Mouse (Mus musculus) frontal cortex, postnatal 14 days (tissue): Measurements from ENCODE around the gene Brd2.
A peak's percentile ranks its signal among the peaks of the same experiment; 100 is the strongest.

Experiments
- DNase-seq, 2 experiments: peaks; one replicate each; pipeline ENCODE4 v3.0.0; 2022; ENCODE audit warnings: low spot score in 2 of 2

Brd2 gene

DNA sequence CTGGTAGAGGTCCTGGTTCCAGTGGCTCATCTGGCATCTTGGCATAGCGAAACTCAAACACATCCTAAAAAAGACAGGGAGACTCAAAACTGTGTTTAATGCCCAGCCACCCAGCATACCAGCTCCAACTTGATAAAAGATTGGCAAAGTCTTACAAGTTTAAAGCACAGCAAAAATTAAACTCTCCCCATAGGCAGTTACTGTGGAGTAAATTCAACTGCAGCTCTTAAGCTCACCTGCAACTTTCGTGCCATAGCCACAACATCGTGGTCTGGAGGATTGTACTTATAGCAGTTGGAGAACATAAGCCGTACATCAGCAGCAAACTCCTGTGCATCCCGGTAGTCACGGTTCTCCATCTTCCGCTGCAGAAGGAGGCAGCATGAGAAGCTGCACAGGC, 8.3 kb downstream of the Brd2 start:
- DNase-seq = no peak

GRCm38 (mm10) chr17:34110309-34110708, 12.1 kb downstream of the Brd2 start:
- no peak for DNase-seq

GRCm38 (mm10) chr17:34109806-34110195, 12.6 kb downstream of the Brd2 start:
- no peak for DNase-seq

GRCm38 (mm10) chr17:34109038-34109805, 13.2 kb downstream of the Brd2 start:
- no peak for DNase-seq

GRCm38 (mm10) chr17:34108460-34108859, 14.0 kb downstream of the Brd2 start:
- DNase-seq = no peak

DNA sequence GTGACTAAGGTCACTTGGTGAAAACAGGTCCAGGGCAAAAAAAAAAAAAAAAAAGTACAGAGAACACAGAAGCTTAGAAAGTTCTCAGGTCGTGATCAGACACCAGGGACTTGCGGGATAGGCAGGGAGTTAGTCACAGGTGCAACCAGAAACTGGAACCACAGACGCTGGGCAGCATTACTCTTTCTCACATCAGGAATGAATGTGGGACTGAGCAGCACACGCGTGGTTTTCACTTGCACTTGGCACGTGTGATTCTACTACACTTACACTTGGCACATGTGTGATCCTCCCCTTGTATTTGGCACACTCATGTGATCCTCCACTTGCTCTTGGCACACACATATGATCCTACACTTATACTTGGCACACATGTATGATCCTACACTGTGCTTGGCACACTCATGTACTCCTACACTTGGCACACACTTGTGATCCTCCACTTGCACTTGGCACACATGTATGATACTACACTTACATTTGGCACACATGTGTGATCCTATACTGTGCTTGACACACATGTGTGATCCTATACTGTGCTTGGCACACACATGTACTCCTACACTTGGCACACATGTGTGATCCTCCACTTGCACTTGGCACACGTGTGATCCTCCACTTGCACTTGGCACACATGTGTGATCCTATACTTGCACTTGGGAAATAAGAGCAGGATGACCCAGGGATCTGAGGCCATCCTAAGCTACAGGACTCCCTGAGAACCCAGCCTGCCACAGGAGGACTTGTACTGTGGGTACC, 15.1 kb downstream of the Brd2 start:
- DNase-seq = no peak

DNA sequence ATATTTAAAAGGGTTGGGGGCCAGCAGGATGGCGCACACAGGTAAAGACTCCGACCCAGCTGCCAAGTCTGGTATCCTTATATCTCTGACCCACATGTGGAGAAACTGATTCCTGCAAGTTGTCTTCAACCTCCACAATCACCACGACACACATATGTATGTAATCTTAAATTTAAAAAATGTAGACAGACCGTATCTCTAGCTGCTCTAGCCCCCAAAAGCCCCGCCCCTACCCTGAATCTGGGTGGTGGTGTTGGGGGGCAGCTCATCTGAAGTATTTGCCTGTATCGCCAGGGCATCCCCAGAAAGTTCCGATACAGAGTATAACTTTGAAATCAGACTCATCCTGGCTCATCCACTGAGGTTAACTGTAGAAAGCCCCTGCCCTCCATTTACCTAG, 15.9 kb downstream of the Brd2 start:
- DNase-seq = no peak

DNA sequence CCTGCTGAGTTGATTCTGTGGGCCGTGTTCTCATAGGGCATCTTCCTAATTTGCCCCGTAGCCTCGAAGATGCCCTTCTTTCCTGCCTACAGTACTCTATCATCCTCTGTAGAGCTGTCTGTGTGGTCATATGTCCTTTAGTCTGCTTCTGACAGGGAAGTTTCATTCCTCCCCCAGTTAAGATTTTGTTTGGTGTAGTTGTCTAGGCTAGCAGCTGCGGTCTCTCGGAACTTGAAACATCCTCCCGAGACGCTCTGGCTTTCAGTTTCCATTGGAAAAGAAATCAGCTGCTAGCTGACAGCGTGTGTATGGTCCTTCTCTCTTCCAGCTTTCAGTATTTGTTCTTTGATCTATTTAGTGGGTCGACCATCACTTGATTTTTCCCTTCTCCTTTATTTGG, 17.6 kb downstream of the Brd2 start:
- no peak for DNase-seq

- no peak for DNase-seq
Measured at GRCm38 (mm10) chr17:34102831-34103230, 19.6 kb downstream of the Brd2 start.

GRCm38 (mm10) chr17:34101604-34102032, 20.8 kb downstream of the Brd2 start:
- DNase-seq = peak; percentile 72 to 92

DNA sequence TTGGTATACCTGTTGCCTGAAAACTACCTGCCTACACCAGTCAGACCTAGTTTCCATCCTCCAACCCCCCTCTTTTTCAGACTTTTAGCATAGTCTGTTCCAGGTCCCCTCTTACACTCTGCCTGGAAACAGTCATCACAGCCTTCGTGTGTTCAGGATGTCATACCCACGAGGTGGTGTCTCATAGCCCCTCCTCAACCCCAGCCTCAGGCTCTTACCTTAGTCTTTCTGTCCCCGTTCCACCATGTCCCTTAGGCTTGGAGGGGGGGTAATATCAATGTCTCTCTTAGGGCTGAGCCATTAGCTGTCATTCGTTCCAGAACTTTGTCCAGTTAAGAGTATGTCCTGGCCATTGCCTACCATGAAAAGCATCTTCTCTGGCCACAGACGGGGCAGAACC, 21.2 kb downstream of the Brd2 start:
- no peak for DNase-seq

GRCm38 (mm10) chr17:34099531-34099930, 22.9 kb downstream of the Brd2 start:
- no peak for DNase-seq

DNA sequence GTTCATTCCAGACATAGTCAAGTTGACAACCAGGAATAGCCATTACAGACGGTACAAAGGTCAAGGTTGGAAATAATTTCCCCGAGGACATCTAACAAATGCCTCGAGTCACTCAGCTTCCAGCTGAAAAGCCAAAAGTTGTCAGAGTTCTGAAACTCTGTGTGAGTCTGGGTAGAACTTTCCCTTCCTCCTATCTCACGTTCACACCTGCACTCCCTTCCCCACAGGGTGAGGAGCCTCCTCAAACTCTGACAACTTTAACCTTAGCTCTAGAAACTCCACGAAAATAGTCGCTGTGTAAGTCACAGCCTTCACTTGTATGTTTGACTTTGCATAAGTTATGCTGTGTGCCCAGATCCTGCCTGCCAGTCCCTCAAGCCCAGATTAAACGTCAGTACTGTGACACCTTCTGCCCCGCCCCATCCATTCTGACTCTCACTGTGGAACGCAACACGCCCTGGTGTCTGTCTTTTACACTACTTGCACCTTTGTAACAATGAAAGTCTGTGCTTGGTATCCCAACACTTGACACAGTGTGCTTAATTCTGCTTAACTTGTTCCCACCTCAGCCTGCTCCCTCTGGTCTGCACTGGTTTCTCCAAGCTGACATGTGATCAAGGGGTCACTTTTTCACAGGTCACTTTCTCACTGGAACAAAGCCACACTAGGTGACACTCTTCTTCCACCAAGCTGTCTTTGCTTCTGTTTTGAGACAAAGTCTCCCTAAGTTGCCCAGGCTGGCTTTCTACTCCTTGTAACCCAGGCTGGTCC, 23.5 kb downstream of the Brd2 start:
- no peak for DNase-seq

GRCm38 (mm10) chr17:34097272-34097671, 25.2 kb downstream of the Brd2 start:
- no peak for DNase-seq

DNA sequence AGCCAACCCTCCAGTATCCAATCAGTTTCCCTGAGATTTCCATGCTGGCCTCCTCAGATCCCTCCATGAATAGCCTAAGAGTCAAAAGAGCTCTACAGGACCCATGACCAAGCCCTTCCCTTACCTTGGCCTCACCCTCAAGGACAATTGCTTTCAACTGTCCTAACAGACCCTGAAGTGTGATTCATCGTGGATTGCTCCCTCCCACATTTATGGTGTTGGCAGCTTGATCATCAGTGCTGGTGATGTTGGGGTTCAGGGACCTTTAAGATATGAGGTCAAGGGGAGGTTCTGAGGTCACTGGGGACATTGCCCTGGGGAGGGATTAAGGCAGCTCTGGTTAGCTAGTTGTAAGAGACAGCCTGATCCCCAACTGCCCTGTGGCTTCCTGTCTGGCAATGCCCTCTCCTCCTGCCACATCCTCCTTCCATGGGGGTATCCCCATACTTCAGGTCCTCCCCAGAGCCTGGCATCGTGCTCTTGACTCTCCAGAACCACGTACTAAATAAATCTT, 25.9 kb downstream of the Brd2 start:
- DNase-seq = no peak

GRCm38 (mm10) chr17:34094283-34095035, 28.0 kb downstream of the Brd2 start:
- DNase-seq = no peak

GRCm38 (mm10) chr17:34093199-34093874, 29.1 kb downstream of the Brd2 start:
- DNase-seq = no peak

DNA sequence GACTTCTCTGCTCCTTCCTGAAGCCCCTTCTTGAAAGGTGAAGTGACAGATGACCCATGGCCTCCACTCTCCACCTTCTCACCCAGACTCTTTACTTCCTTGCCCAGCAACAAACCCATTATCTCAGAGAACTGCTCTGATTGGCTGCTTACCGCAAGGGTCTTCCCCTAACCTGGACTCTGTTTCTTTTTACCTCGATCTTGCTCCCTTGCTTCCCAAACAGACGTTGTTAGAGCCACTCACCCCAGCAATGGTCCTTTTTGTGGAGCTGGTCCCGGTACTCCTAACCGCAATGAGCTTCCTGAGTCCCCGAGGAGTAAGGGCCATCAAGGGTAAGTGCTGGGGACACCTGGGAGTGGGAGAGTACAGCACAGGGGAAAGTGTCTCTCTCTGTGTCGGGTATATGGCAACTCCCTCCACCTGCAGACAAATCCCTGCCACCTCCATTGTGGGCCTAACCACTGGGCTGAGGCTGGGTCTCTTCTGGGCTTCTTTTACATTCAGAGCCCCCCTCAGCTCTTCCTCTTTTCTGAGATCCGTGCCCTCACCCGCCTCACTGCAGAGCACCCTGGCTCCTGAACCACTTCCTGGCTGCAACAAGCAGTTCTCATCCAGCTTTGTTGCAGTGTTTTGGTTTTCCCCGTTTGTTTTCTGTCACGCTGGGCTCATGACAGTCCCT, 30.1 kb downstream of the Brd2 start, which contains the start of gene H2-Oa:
H2-Oa (plus strand) TSS at position 144 of the 679 bp plus-strand sequence.
- DNase-seq = no peak

DNA sequence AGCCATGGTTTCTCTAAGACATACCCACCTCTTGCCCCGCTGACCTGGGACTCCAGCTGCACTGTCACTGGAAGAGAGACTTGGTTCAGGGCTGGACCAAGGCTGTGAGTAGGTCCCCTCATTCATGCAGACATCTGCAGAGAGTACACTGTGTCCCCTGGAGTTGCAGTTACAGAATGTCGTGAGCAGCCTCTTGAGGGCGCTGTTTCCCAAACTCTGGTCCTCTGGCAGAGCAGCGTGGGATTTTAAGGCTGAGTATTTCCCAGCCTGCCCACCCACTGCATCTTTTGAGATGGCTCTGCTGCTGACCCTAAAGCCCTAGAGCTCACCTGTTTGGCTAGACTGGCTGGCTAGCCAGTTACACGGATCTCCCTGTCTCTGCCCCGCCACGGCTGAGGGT, 31.5 kb downstream of the Brd2 start:
- DNase-seq = no peak

DNA sequence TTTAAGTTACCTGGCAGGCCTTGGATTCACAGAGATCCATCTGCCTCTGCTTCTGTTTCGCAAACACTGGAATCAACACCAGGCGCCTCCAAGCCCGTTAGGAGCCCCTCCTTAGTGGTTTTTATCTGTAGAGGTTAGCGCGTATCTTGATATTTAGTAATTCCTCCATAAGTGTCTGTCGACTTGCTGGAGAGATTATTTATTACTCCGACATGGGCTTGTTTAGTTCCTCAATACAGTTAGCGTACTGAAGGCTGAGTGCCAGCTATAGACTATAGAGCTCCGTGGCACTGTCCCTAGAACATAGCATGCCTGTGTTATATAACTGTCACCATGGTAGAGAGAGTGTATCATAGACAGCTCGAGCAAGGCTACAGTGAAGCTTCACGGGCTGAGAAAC, 34.3 kb downstream of the Brd2 start:
- no peak for DNase-seq
